Comparison of ENCODE assay signal across 19 mouse cellular contexts in the genomic region with DNA sequence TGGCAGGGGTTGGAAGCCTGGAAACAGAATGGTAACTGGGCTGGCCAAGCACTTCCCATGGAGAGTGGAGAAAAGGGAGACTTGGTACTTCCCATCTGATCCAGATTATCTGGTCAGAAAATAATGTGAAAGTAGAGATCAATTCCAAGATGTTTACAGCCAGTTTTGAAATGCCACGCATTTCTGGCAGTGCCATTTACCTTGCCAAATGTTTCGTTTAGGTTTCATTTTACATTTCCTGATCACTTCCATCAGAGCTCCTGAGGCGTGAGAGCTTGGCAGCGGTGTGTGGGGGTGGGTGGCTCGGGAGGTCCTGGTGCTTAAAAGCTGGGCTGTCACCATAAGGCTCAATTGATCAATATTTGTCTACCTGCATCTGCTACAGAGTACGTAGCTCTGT.
DNase-seq lines count a peak whose midpoint lies in the region; ATAC-seq and TF ChIP-seq lines count a peak whose summit lies in the region.
"Had no signal": no experiment of that assay in that cellular context is flagged by ENCODE, and none has a peak within 500 bp of the region (broad histone marks: within the 10 kb centered on the region; RNA-seq: fewer than 3 reads in every experiment).

No protein-coding gene starts in this region.

- H3K36me3 ChIP-seq in heart, embryonic 13.5 days, result no peaks in the 10 kb centered on the region
- no peaks in the 10 kb centered on the region for H3K36me3 ChIP-seq in heart, embryonic 12.5 days
- no peaks in the 10 kb centered on the region for H3K36me3 ChIP-seq in kidney, postnatal 0 days (ENCODE audit: insufficient read depth, low read length)
- no peaks in the 10 kb centered on the region for H3K36me3 ChIP-seq in ES-Bruce4 (ENCODE audit: control insufficient read depth, insufficient read depth, low read length, poor library complexity, severe bottlenecking)
- H3K36me3 ChIP-seq in limb, embryonic 15.5 days, result no peaks in the 10 kb centered on the region
- H3K36me3 ChIP-seq: embryonic facial prominence, embryonic 12.5 days; G1E; hindbrain, embryonic 15.5 days; liver, embryonic 12.5 days; neural tube, embryonic 13.5 days had no signal

- no peak for DNase-seq in kidney, postnatal 0 days (ENCODE audit: low spot score)
- no peak for DNase-seq in kidney, adult 8-10 months
- DNase-seq in thymus, postnatal 0 days (ENCODE audit: low spot score), result no peak
- DNase-seq: adrenal gland, postnatal 36 days; cerebellum, adult 8-10 months; forebrain, postnatal 0 days; kidney, adult 11 months; left cerebral cortex, postnatal 4 days; thymus, adult 2 months had no signal

- H3K4me1 ChIP-seq in heart, embryonic 13.5 days, result peaks cover 34% of the 10 kb centered on the region
- peaks cover 32% of the 10 kb centered on the region for H3K4me1 ChIP-seq in heart, embryonic 12.5 days (replicated peaks)
- H3K4me1 ChIP-seq in kidney, postnatal 0 days (replicated peaks; ENCODE audit: insufficient read depth, low read length), result peaks cover 7% of the 10 kb centered on the region
- peaks cover 6% of the 10 kb centered on the region for H3K4me1 ChIP-seq in ES-Bruce4 (ENCODE audit: control insufficient read depth, insufficient read depth, low read length)
- H3K4me1 ChIP-seq in limb, embryonic 15.5 days, result peaks cover 44% of the 10 kb centered on the region

- H3K9ac ChIP-seq in heart, embryonic 13.5 days, result no peak overlapping the region
- H3K9ac ChIP-seq in heart, embryonic 12.5 days, result no peak overlapping the region
- H3K9ac ChIP-seq in kidney, postnatal 0 days (ENCODE audit: low read depth, low read length), result no peak overlapping the region
- H3K9ac ChIP-seq in ES-Bruce4 (ENCODE audit: low read depth, poor library complexity, severe bottlenecking), result peak overlapping the region; percentile 93
- no peak overlapping the region for H3K9ac ChIP-seq in limb, embryonic 15.5 days
- H3K9ac ChIP-seq: embryonic facial prominence, embryonic 12.5 days; forebrain, postnatal 0 days; hindbrain, embryonic 15.5 days; liver, embryonic 12.5 days; neural tube, embryonic 13.5 days had no signal

- TF ChIP-seq CTCF in kidney, postnatal 0 days (IDR thresholded peaks at IDR 0.05; ENCODE audit: low read depth), result no peak
- no peak for TF ChIP-seq CTCF in ES-Bruce4 (IDR thresholded peaks at IDR 0.05; ENCODE audit: low read depth, low read length)

- H3K27ac ChIP-seq in heart, embryonic 13.5 days (replicated peaks), result peak overlapping the region; percentile 99; the same call in 1 of the 2 replicates
- no peak overlapping the region for H3K27ac ChIP-seq in heart, embryonic 12.5 days (ENCODE audit: poor library complexity, severe bottlenecking)
- peak overlapping the region; percentile 97; the same call in 1 of the 2 replicates for H3K27ac ChIP-seq in kidney, postnatal 0 days
- peak overlapping the region; percentile 100 for H3K27ac ChIP-seq in ES-Bruce4 (ENCODE audit: insufficient read depth, low read length)
- peak overlapping the region; percentile 89; the same call in 1 of the 2 replicates for H3K27ac ChIP-seq in limb, embryonic 15.5 days
- H3K27ac ChIP-seq: hindbrain, embryonic 15.5 days; liver, embryonic 12.5 days had no signal

- H3K4me2 ChIP-seq in heart, embryonic 13.5 days, result no peak overlapping the region
- no peak overlapping the region for H3K4me2 ChIP-seq in heart, embryonic 12.5 days
- no peak overlapping the region for H3K4me2 ChIP-seq in kidney, postnatal 0 days (ENCODE audit: low read length)
- H3K4me2 ChIP-seq in limb, embryonic 15.5 days, result no peak overlapping the region
- H3K4me2 ChIP-seq: embryonic facial prominence, embryonic 12.5 days; hindbrain, embryonic 15.5 days; liver, embryonic 12.5 days; midbrain, embryonic 11.5 days had no signal

- ATAC-seq in heart, embryonic 13.5 days (ENCODE audit: extremely low read depth, insufficient number of reproducible peaks, low FRiP score, low TSS enrichment), result no peak
- ATAC-seq in heart, embryonic 12.5 days (ENCODE audit: insufficient number of reproducible peaks, low FRiP score), result no peak
- ATAC-seq in kidney, postnatal 0 days (replicated peaks; ENCODE audit: low FRiP score, low read depth), result no peak
- no peak for ATAC-seq in limb, embryonic 15.5 days (ENCODE audit: insufficient number of reproducible peaks, low FRiP score, low TSS enrichment, low read depth)
- ATAC-seq: forebrain, postnatal 0 days; liver, embryonic 12.5 days had no signal

- TF ChIP-seq POLR2A in ES-Bruce4 (IDR thresholded peaks at IDR 0.05; ENCODE audit: insufficient read depth, low read length), result no peak

- H3K9me3 ChIP-seq in heart, embryonic 13.5 days, result no peaks in the 10 kb centered on the region
- H3K9me3 ChIP-seq in heart, embryonic 12.5 days (replicated peaks), result no peaks in the 10 kb centered on the region
- H3K9me3 ChIP-seq in kidney, postnatal 0 days (replicated peaks; ENCODE audit: low read length), result no peaks in the 10 kb centered on the region
- no peaks in the 10 kb centered on the region for H3K9me3 ChIP-seq in ES-Bruce4 (replicated peaks; ENCODE audit: control insufficient read depth, insufficient read depth, low read length, poor library complexity, severe bottlenecking)
- H3K9me3 ChIP-seq in limb, embryonic 15.5 days, result no peaks in the 10 kb centered on the region
- H3K9me3 ChIP-seq: embryonic facial prominence, embryonic 12.5 days; hindbrain, embryonic 15.5 days; liver, embryonic 12.5 days; neural tube, embryonic 13.5 days had no signal

- WGBS in heart, embryonic 13.5 days, result 75% methylated on average over 6 of the region's 6 CpGs
- 67% methylated on average over 6 of the region's 6 CpGs for WGBS in heart, embryonic 12.5 days
- WGBS in kidney, postnatal 0 days, result 51% methylated on average over 6 of the region's 6 CpGs
- WGBS in limb, embryonic 15.5 days, result 52% methylated on average over 6 of the region's 6 CpGs

- no peaks in the 10 kb centered on the region for H3K27me3 ChIP-seq in heart, embryonic 13.5 days (replicated peaks)
- no peaks in the 10 kb centered on the region for H3K27me3 ChIP-seq in heart, embryonic 12.5 days (replicated peaks)
- H3K27me3 ChIP-seq in kidney, postnatal 0 days (ENCODE audit: insufficient read depth, low read length), result no peaks in the 10 kb centered on the region
- no peaks in the 10 kb centered on the region for H3K27me3 ChIP-seq in ES-Bruce4 (ENCODE audit: control insufficient read depth, insufficient read depth, low read length, poor library complexity, severe bottlenecking)
- peaks cover 14% of the 10 kb centered on the region; the same call in 1 of the 2 replicates for H3K27me3 ChIP-seq in limb, embryonic 15.5 days
- H3K27me3 ChIP-seq: embryonic facial prominence, embryonic 12.5 days had no signal

- TF ChIP-seq EP300 in ES-Bruce4 (IDR thresholded peaks at IDR 0.05; ENCODE audit: insufficient read depth, low read depth, low read length), result no peak

- no peak overlapping the region for H3K4me3 ChIP-seq in heart, embryonic 13.5 days
- no peak overlapping the region for H3K4me3 ChIP-seq in heart, embryonic 12.5 days
- H3K4me3 ChIP-seq in kidney, postnatal 0 days (replicated peaks; ENCODE audit: low read depth, low read length), result no peak overlapping the region
- no peak overlapping the region for H3K4me3 ChIP-seq in ES-Bruce4 (ENCODE audit: low read depth, low read length)
- no peak overlapping the region for H3K4me3 ChIP-seq in limb, embryonic 15.5 days
- H3K4me3 ChIP-seq: embryonic facial prominence, embryonic 12.5 days; hindbrain, embryonic 15.5 days; liver, embryonic 12.5 days; neural tube, embryonic 13.5 days had no signal
